Comparison of ENCODE assay signal across 20 mouse cellular contexts in the genomic region with DNA sequence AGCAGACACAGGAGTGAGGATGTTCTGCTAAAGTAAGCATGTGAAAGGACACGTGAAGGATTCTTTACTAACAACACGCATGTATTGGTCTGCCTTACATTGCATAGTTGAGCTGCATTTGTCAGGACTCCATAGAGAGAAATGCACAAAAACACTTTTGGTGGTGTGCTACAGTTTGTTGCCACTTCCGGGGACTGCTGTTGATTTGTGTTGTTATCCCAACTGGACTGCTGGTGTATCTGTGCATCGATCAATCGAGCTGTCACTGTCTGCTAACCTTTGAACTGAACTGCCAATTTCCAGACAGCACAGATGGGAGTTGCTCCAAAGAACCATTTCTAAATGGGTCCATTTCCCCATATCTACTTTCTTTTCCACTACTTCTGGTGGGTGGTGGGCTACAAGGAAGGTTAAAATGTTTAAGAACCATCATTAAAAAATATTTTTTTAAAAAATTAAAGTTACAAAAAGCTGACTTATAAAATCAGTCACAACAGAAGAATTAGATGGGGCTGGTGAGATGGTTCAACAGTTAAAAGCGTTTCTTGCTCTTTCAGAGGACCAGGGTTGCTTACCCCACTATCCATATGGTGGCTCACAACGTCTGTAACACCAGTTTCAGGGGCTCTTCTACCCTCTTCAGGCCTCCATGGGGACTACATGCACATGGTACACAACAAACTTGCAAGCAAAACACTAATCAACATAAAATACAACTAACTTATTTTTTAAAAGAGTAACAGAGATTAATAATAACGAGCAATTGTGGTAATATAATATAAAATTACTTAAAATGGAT.
DNase-seq lines count a peak whose midpoint lies in the region; ATAC-seq and TF ChIP-seq lines count a peak whose summit lies in the region.
"Had no signal": no experiment of that assay in that cellular context is flagged by ENCODE, and none has a peak within 500 bp of the region (broad histone marks: within the 10 kb centered on the region; RNA-seq: fewer than 3 reads in every experiment).

No protein-coding gene starts in this region.

- no peak for ATAC-seq in cerebellum, adult (ENCODE audit: insufficient number of reproducible peaks, low FRiP score, low TSS enrichment)
- no peak for ATAC-seq in midbrain, postnatal 0 days (ENCODE audit: low FRiP score)
- no peak for ATAC-seq in midbrain, embryonic 15.5 days (replicated peaks)
- no peak for ATAC-seq in stomach, postnatal 0 days (ENCODE audit: low FRiP score, low TSS enrichment)
- ATAC-seq: forebrain, embryonic 15.5 days; midbrain, embryonic 16.5 days had no signal

- H3K27ac ChIP-seq in cerebellum, adult 2 months (ENCODE audit: insufficient read depth, low read length): no peak overlapping the region
- no peak overlapping the region for H3K27ac ChIP-seq in layer of hippocampus, adult 2 months
- no peak overlapping the region for H3K27ac ChIP-seq in midbrain, postnatal 0 days (ENCODE audit: low read depth, low read length)
- no peak overlapping the region for H3K27ac ChIP-seq in midbrain, embryonic 15.5 days
- no peak overlapping the region for H3K27ac ChIP-seq in stomach, postnatal 0 days (replicated peaks)
- H3K27ac ChIP-seq: forebrain, embryonic 15.5 days; hindbrain, embryonic 13.5 days; kidney, embryonic 15.5 days; limb, embryonic 13.5 days had no signal

- WGBS in cerebellum, adult 2 months: 81% methylated on average over 8 of the region's 8 CpGs
- 88% methylated on average over 8 of the region's 8 CpGs for WGBS in midbrain, postnatal 0 days
- 85% methylated on average over 8 of the region's 8 CpGs for WGBS in midbrain, embryonic 15.5 days
- 83% methylated on average over 8 of the region's 8 CpGs for WGBS in stomach, postnatal 0 days

- H3K4me2 ChIP-seq in midbrain, postnatal 0 days (ENCODE audit: low read depth, low read length, poor library complexity, severe bottlenecking): no peak overlapping the region
- H3K4me2 ChIP-seq in midbrain, embryonic 15.5 days: no peak overlapping the region
- no peak overlapping the region for H3K4me2 ChIP-seq in stomach, postnatal 0 days (replicated peaks; ENCODE audit: low read depth)
- H3K4me2 ChIP-seq: forebrain, embryonic 15.5 days; heart, embryonic 11.5 days; hindbrain, embryonic 13.5 days; kidney, embryonic 15.5 days; limb, embryonic 13.5 days had no signal

- H3K4me1 ChIP-seq in cerebellum, adult 2 months (ENCODE audit: control insufficient read depth, insufficient read depth, low read length): peaks cover 9% of the 10 kb centered on the region
- H3K4me1 ChIP-seq in midbrain, postnatal 0 days (ENCODE audit: insufficient read depth, low read length): no peaks in the 10 kb centered on the region
- H3K4me1 ChIP-seq in midbrain, embryonic 15.5 days: no peaks in the 10 kb centered on the region
- no peaks in the 10 kb centered on the region for H3K4me1 ChIP-seq in stomach, postnatal 0 days (replicated peaks; ENCODE audit: control insufficient read depth, insufficient read depth)
- H3K4me1 ChIP-seq: forebrain, embryonic 15.5 days; hindbrain, embryonic 13.5 days had no signal

- H3K27me3 ChIP-seq in cerebellum, adult 2 months (ENCODE audit: control insufficient read depth, insufficient read depth, low read length): no peaks in the 10 kb centered on the region
- H3K27me3 ChIP-seq in midbrain, postnatal 0 days (ENCODE audit: insufficient read depth, low read length): no peaks in the 10 kb centered on the region
- no peaks in the 10 kb centered on the region for H3K27me3 ChIP-seq in midbrain, embryonic 15.5 days (replicated peaks)
- no peaks in the 10 kb centered on the region for H3K27me3 ChIP-seq in stomach, postnatal 0 days (ENCODE audit: control insufficient read depth, insufficient read depth, low read length)
- H3K27me3 ChIP-seq: forebrain, embryonic 15.5 days; hindbrain, embryonic 13.5 days; kidney, embryonic 15.5 days; limb, embryonic 13.5 days had no signal

- TF ChIP-seq POLR2A in cerebellum, adult 2 months (IDR thresholded peaks at IDR 0.05; ENCODE audit: borderline replicate concordance, insufficient read depth, low read length): no peak

- H3K4me3 ChIP-seq in cerebellum, adult 2 months (replicated peaks; ENCODE audit: insufficient read depth, low read depth, low read length): no peak overlapping the region
- no peak overlapping the region for H3K4me3 ChIP-seq in layer of hippocampus, adult 2 months
- no peak overlapping the region for H3K4me3 ChIP-seq in midbrain, postnatal 0 days (ENCODE audit: low read depth, low read length)
- no peak overlapping the region for H3K4me3 ChIP-seq in midbrain, embryonic 15.5 days
- no peak overlapping the region for H3K4me3 ChIP-seq in stomach, postnatal 0 days (ENCODE audit: low read depth, low read length)
- H3K4me3 ChIP-seq: forebrain, embryonic 15.5 days; hindbrain, embryonic 13.5 days; kidney, embryonic 15.5 days; limb, embryonic 13.5 days had no signal

- no peak overlapping the region for H3K9ac ChIP-seq in midbrain, postnatal 0 days (replicated peaks; ENCODE audit: low read length, poor library complexity, severe bottlenecking)
- H3K9ac ChIP-seq in midbrain, embryonic 15.5 days: no peak overlapping the region
- no peak overlapping the region for H3K9ac ChIP-seq in stomach, postnatal 0 days (ENCODE audit: low read length)
- H3K9ac ChIP-seq: forebrain, embryonic 15.5 days; hindbrain, embryonic 13.5 days; kidney, embryonic 15.5 days; limb, embryonic 13.5 days had no signal

- H3K36me3 ChIP-seq in midbrain, postnatal 0 days (ENCODE audit: insufficient read depth, low read length): 0 out of 2 replicates have a peak, but pooled peaks cover 4% of the 10 kb centered on the region
- no peaks in the 10 kb centered on the region for H3K36me3 ChIP-seq in midbrain, embryonic 15.5 days (replicated peaks)
- H3K36me3 ChIP-seq in stomach, postnatal 0 days (ENCODE audit: control insufficient read depth, insufficient read depth, low read length): no peaks in the 10 kb centered on the region

- TF ChIP-seq CTCF in cerebellum, adult 2 months (IDR thresholded peaks at IDR 0.05; ENCODE audit: borderline replicate concordance, insufficient read depth, low read depth, low read length): 0 out of 2 replicates have a peak, but pooled peaks have one; percentile 8
- peak; percentile 42 for TF ChIP-seq CTCF in layer of hippocampus, adult 2 months (conservative IDR thresholded peaks at IDR 0.05)
- TF ChIP-seq CTCF in midbrain, postnatal 0 days (IDR thresholded peaks at IDR 0.05): peak; percentile 21; the same call in 1 of the 2 replicates
- peak; percentile 47 for TF ChIP-seq CTCF in stomach, postnatal 0 days (IDR thresholded peaks at IDR 0.05; ENCODE audit: low read depth)

- no peak for DNase-seq in cerebellum, adult 2 months
- DNase-seq in layer of hippocampus, adult 2 months (ENCODE audit: low spot score in 2 of 2): no peak
- no peak for DNase-seq in layer of hippocampus, postnatal 10 days (ENCODE audit: low spot score in 2 of 2)
- no peak for DNase-seq in midbrain, postnatal 0 days (ENCODE audit: low spot score)
- no peak for DNase-seq in stomach, postnatal 0 days (ENCODE audit: low spot score)
- DNase-seq in embryo, embryonic 10 days (ENCODE audit: low spot score): no peak
- DNase-seq: adrenal gland, postnatal 10 days; cerebellum, postnatal 10 days; gastrocnemius, postnatal 36 days; heart, postnatal 14 days; layer of hippocampus, postnatal 36 days; lung, adult 2 months had no signal

- H3K9me3 ChIP-seq in midbrain, postnatal 0 days (ENCODE audit: low read length): no peaks in the 10 kb centered on the region
- no peaks in the 10 kb centered on the region for H3K9me3 ChIP-seq in midbrain, embryonic 15.5 days
- no peaks in the 10 kb centered on the region for H3K9me3 ChIP-seq in stomach, postnatal 0 days (ENCODE audit: control insufficient read depth, low read length)
- H3K9me3 ChIP-seq: forebrain, embryonic 15.5 days; hindbrain, embryonic 13.5 days; kidney, embryonic 15.5 days; limb, embryonic 13.5 days had no signal

- no peak for TF ChIP-seq EP300 in stomach, postnatal 0 days (optimal IDR thresholded peaks at IDR 0.05)
